Mouse (Mus musculus) liver, embryonic 13.5 days (tissue): ENCODE data around the gene Pde8b. TPM values are rescaled to one million over a fixed set of nuclear protein-coding genes. Genes with fewer than 3 reads are reported as not detected.
"Not testable (repeated sequence)": the region's sequence is repeated elsewhere in the genome, so short reads cannot be mapped to it uniquely, and the experiment has no call there.

Source experiments
- ATAC-seq: fragments of 200-750 bp; cut with Nextera tagmentation; 2 replicates; pipeline ENCODE4 v1.8.0; 2017; ENCODE audit warnings: low read depth, mild to moderate bottlenecking, moderate number of reproducible peaks, moderate library complexity
- DNase-seq: peaks from one replicate; pipeline ENCODE4 v3.0.0; 2022
- H3K27ac ChIP-seq: fragments of 300-500 bp; sonication (generic); 2 replicates; pipeline ENCODE4 v1.5.1; 2015; ENCODE audit warnings: moderate library complexity, mild to moderate bottlenecking, inconsistent platforms
- H3K27me3 ChIP-seq: fragments of 300-500 bp; sonication (generic); 2 replicates; pipeline ENCODE4 v1.6.1; 2015; ENCODE audit warnings: mild to moderate bottlenecking, inconsistent platforms
- H3K36me3 ChIP-seq: fragments of 300-500 bp; sonication (generic); 2 replicates; pipeline ENCODE4 v1.6.1; 2015; ENCODE audit warnings: mild to moderate bottlenecking, inconsistent platforms
- H3K4me1 ChIP-seq: fragments of 300-500 bp; sonication (generic); replicated peaks from 2 replicates; pipeline ENCODE4 v1.6.1; 2015; ENCODE audit warnings: inconsistent platforms
- H3K4me2 ChIP-seq: fragments of 300-500 bp; sonication (generic); 2 replicates; pipeline ENCODE4 v1.6.1; 2015; ENCODE audit warnings: inconsistent platforms, mild to moderate bottlenecking, moderate library complexity
- H3K4me3 ChIP-seq: fragments of 300-500 bp; sonication (generic); replicated peaks from 2 replicates; pipeline ENCODE4 v1.5.1; 2015; ENCODE audit warnings: mild to moderate bottlenecking, inconsistent platforms
- H3K9ac ChIP-seq: fragments of 300-500 bp; sonication (generic); 2 replicates; pipeline ENCODE4 v1.6.1; 2015; ENCODE audit warnings: mild to moderate bottlenecking, inconsistent platforms
- H3K9me3 ChIP-seq: fragments of 300-500 bp; sonication (generic); replicated peaks from 2 replicates; pipeline ENCODE4 v1.6.1; 2016; ENCODE audit warnings: inconsistent platforms
- WGBS: fragments of 180-500 bp; shearing (Covaris S2); methylation state at CpG from one replicate; pipeline ENCODE4 v1.1.7; 2015; ENCODE audit not compliant: insufficient replicate concordance; 5-methylcytosine and 5-hydroxymethylcytosine counted together
- polyA plus RNA-seq: library from polyadenylated mRNA; unstranded; fragments of >200 nt; fragmentation: Nextera tagmentation; extraction: Ambion mirVana; gene quantifications from 2 replicates; pipeline ENCODE4 v1.2.1, GENCODE M21; 2015

The Pde8b gene
- polyA plus RNA-seq, 1 experiment from 2014 or later: 0.53 TPM

DNA sequence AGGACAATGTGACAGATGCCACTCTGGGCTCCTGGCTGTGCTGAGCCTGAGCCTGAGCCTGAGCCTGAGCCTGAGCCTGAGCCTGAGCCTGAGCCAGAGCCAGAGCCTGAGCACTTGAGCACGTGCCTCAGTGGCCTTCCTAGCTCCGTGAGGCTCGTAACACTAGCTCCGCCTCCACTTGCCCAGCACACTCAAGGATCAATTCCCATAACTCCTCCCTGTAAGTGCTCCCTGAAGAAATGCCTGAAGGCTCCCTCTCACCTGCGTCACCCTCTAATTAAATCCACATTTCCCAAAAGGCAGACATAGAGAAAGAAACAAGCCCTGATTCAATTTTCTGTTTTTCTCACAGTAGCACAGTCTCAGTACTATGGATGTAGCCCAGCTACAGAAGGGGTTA is 37.8 kb downstream of the Pde8b start:
- DNase-seq (no peak), ATAC-seq (no peak)
- Histone ChIP-seq H3K36me3 (no peaks in the 10 kb centered on the region), H3K27me3 (no peaks in the 10 kb centered on the region), H3K4me2 (no peak overlapping the region), H3K9me3 (no peaks in the 10 kb centered on the region), H3K4me1 (no peaks in the 10 kb centered on the region), H3K9ac (no peak overlapping the region), H3K27ac (no peak overlapping the region), H3K4me3 (no peak overlapping the region)
- WGBS: 58% methylated on average over 5 of the region's 5 CpGs

DNA sequence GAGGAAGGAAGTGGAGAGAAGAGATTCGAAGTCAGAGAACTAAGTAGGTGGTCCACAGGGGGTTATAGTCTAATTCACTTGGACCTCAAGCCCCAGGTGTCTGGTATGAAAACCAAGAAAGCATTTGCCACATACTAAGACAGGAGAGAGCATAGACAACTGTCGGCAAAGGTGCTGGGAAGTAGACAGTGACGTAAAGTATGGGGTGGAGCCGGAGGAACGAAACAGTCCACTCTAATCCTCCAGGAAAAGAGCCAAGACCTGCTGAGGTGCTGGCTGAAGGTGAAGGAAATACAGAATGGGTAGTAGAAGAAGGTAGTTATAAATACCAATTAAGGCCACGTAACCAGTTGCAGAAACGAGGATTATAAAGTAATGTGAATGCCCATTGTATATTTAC is 42.8 kb downstream of the Pde8b start:
- not testable (repeated sequence) for H3K4me3 ChIP-seq, ATAC-seq, H3K9me3 ChIP-seq, H3K9ac ChIP-seq, H3K4me1 ChIP-seq, DNase-seq, H3K27ac ChIP-seq, H3K27me3 ChIP-seq, H3K36me3 ChIP-seq, H3K4me2 ChIP-seq
- WGBS: 66% methylated on average over 7 of the region's 7 CpGs

DNA sequence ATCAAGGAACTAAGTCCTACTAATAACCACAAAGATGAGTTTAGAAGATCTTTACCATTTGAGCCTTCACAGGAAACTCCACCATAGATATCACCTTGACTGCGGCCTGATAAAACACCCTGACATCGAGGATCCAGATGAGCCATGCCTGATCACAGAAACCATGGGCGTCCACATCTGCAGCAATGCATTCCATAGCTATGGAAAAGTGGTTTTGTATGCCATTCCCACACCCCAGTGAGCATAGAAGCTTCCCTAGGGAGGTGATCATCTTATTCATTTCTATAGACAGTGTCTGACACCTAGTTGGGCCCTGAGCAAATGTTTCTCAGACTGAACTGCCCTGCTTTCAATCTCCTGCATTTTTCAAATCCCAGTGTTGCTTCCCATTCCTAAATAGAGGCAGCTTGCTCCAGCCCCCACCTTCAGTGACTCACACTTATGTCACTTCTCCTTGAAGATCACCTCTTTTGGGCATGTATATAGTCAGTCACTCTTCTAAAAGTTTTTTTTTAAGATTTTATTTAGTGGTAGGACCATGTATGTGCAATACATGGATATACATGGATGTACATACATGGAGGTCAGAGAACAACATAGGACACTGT is 47.9 kb downstream of the Pde8b start:
- Histone ChIP-seq H3K4me2 (no peak overlapping the region), H3K9ac (no peak overlapping the region), H3K27me3 (no peaks in the 10 kb centered on the region), H3K27ac (no peak overlapping the region), H3K4me1 (no peaks in the 10 kb centered on the region), H3K9me3 (no peaks in the 10 kb centered on the region), H3K4me3 (no peak overlapping the region), H3K36me3 (no peaks in the 10 kb centered on the region)
- ATAC-seq: no peak
- no peak for DNase-seq
- 61% methylated on average over 3 of the region's 3 CpGs for WGBS

DNA sequence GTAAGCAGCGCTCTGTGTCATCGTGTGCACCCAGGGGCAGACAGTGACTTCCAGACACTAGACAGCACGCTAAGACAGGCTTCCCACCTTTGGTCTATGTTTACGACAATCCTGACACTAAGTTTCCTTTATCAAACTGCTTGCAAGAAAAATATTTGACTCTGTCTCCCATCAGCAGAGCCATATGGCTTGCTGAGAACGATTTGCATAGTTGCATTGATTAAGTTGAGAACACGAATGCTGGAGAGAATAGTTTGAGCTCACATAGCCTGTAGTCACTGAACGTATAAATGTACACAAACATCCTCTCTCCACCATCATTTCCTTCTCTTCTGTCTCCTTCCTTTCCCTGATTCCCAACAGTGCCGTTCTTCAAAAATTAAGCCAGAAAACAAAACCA is 49.3 kb downstream of the Pde8b start:
- Histone ChIP-seq H3K9me3 (no peaks in the 10 kb centered on the region), H3K4me1 (no peaks in the 10 kb centered on the region), H3K9ac (no peak overlapping the region), H3K4me2 (no peak overlapping the region), H3K27ac (no peak overlapping the region), H3K27me3 (no peaks in the 10 kb centered on the region), H3K4me3 (no peak overlapping the region), H3K36me3 (no peaks in the 10 kb centered on the region)
- 58% methylated on average over 8 of the region's 8 CpGs for WGBS
- DNase-seq (no peak), ATAC-seq (no peak)

DNA sequence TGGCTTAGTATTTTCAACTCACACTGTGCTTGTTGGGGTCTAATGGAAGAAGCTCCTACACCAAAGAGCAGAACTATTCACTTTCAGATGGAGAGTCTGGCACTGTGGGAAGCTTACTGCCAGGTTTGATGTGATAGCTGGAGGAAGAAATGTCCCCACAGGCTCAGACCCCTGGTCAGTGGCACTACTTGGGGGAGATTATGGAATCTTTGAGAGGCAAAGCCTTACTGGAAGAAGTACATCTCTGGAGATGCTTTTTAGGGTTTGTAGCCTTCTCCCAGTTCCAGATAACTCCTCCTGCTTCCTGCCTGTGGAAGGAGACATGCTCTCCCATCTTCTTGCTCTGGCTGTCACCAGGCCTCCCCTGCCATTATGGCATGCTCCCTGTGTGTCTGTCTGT is 50.1 kb downstream of the Pde8b start:
- H3K27me3 ChIP-seq: no peaks in the 10 kb centered on the region
- no peak for DNase-seq
- no peak overlapping the region for H3K9ac ChIP-seq
- no peak for ATAC-seq
- H3K4me2 ChIP-seq: no peak overlapping the region
- no peak overlapping the region for H3K27ac ChIP-seq
- H3K4me3 ChIP-seq: no peak overlapping the region
- H3K36me3 ChIP-seq: no peaks in the 10 kb centered on the region
- no peaks in the 10 kb centered on the region for H3K4me1 ChIP-seq
- no peaks in the 10 kb centered on the region for H3K9me3 ChIP-seq

DNA sequence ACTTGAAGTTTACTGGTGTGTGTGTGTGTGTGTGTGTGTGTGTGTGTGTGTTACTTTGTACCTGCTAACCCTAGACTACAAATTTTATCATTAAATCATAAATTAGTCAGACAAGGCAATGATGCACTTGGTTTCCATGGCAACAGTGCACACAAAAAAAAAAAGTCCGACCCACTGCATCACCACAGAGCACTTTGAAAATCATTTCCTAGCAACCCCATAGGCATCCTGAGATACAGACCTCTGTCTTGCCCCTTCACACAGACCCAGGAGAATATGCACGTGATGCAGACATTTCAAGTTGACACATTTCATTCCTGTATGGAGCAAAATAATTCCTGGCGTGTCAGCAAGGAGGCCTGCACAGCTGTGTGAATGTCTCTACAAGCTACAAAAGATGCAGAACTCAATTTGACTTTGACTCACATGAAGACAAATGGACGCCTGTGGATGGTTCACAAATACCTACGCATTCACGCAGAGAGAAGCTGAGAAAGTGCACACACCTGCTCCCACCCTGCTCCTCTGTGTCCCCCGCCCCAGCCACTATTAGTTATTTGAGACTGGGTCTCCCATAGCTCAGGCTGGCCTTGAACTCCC is 53.9 kb downstream of the Pde8b start:
- WGBS: 53% methylated on average over 7 of the region's 7 CpGs
- no peaks in the 10 kb centered on the region for H3K36me3 ChIP-seq
- DNase-seq (no peak), ATAC-seq (no peak)
- no peaks in the 10 kb centered on the region for H3K4me1 ChIP-seq
- H3K9ac ChIP-seq: no peak overlapping the region
- H3K4me3 ChIP-seq: no peak overlapping the region
- H3K9me3 ChIP-seq: no peaks in the 10 kb centered on the region
- no peak overlapping the region for H3K27ac ChIP-seq
- no peak overlapping the region for H3K4me2 ChIP-seq
- H3K27me3 ChIP-seq: no peaks in the 10 kb centered on the region

DNA sequence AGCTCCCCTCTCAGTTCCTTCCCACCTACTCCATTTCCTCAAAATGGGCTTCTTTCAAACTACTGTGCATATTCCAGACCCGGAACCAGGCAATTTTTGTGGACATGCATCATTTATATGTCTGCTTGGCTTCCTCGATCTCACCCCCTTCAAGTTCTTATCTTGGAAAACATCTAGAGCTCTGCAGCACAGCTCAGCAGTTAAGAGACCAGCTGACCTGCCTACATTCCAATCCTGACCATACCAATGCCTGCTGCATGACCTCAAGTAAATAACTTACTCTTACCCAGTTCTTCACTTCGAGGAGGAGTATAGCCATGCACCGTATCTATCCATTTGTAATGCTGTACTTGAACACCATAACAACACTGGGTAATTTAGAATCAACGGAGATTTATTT is 58.2 kb downstream of the Pde8b start:
- Histone ChIP-seq H3K4me1 (no peaks in the 10 kb centered on the region), H3K9ac (no peak overlapping the region), H3K27ac (no peak overlapping the region), H3K9me3 (no peaks in the 10 kb centered on the region), H3K4me2 (no peak overlapping the region), H3K36me3 (no peaks in the 10 kb centered on the region), H3K27me3 (no peaks in the 10 kb centered on the region), H3K4me3 (no peak overlapping the region)
- 73% methylated on average over 5 of the region's 5 CpGs for WGBS
- no peak for DNase-seq
- no peak for ATAC-seq

DNA sequence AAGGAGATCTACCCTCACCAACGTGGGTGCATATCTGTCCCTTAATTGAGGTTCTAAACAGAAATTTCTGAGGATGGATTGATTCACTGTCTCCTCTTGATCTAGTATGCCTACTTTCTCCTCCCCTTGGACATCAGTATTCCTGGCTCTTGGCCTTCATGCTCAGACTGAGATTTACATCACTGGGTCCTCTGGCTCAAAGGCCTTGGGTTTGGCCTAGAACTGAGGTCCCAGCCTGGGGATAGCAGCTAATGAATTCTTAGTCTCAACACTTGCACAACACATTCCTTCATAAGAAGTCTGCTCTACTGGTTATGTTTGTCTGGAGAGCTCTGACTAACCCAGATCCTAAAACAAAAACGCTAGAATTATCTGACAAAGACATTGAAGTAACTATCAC is 61.0 kb downstream of the Pde8b start:
- ATAC-seq (no peak), DNase-seq (no peak)
- H3K36me3 ChIP-seq: no peaks in the 10 kb centered on the region
- H3K9me3 ChIP-seq: no peaks in the 10 kb centered on the region
- H3K9ac ChIP-seq: no peak overlapping the region
- H3K27ac ChIP-seq: no peak overlapping the region
- H3K27me3 ChIP-seq: no peaks in the 10 kb centered on the region
- H3K4me3 ChIP-seq: no peak overlapping the region
- 55% methylated on average over 2 of the region's 2 CpGs for WGBS
- no peak overlapping the region for H3K4me2 ChIP-seq
- no peaks in the 10 kb centered on the region for H3K4me1 ChIP-seq

DNA sequence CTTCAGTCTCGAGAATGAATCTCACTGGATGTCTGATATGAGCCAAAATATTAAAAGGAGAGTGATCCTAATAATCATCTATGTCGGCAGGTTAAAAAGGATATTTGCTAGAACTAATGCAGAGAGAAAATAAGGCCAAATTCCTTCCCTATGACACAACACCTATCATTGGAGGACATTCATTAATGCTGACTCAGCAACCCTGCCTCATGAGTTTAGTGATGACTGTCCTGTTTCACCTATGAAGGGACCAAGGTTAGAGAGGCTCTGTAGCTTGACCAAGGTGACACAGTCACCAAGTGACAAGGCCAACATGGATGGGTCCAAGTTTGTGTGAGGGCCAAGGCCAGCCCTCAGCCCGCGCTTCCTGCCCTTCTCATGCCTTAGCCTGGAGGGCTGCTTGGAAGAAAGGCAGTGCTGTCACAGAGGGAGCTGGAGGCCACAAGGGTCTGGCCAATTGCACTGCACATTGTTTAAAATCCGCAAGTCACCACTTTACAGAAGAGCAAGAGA is 62.9 kb downstream of the Pde8b start:
- no peak for ATAC-seq
- Histone ChIP-seq H3K27ac (no peak overlapping the region), H3K36me3 (no peaks in the 10 kb centered on the region), H3K4me1 (no peaks in the 10 kb centered on the region), H3K4me3 (no peak overlapping the region), H3K27me3 (no peaks in the 10 kb centered on the region), H3K9me3 (no peaks in the 10 kb centered on the region), H3K9ac (no peak overlapping the region), H3K4me2 (no peak overlapping the region)
- 67% methylated on average over 5 of the region's 5 CpGs for WGBS
- no peak for DNase-seq

DNA sequence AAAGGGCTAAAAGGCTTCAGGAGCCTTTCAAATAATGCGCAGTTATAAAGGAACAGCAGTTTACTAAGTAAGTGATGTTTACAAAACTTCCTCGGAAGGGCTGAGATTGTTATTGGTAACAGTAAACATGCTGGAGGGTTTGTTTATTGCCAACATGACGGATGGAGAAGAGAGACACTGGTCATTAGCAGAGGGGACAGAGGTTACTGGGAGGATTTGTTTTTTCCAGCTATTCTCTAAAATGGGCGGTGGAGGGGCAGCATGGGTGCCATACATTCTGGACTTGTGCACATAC is 63.4 kb downstream of the Pde8b start:
- no peak overlapping the region for H3K9ac ChIP-seq
- no peak overlapping the region for H3K4me2 ChIP-seq
- no peaks in the 10 kb centered on the region for H3K27me3 ChIP-seq
- ATAC-seq (no peak), DNase-seq (no peak)
- no peaks in the 10 kb centered on the region for H3K36me3 ChIP-seq
- H3K27ac ChIP-seq: no peak overlapping the region
- H3K4me3 ChIP-seq: no peak overlapping the region
- WGBS: 60% methylated on average over 4 of the region's 4 CpGs
- no peaks in the 10 kb centered on the region for H3K9me3 ChIP-seq
- no peaks in the 10 kb centered on the region for H3K4me1 ChIP-seq

DNA sequence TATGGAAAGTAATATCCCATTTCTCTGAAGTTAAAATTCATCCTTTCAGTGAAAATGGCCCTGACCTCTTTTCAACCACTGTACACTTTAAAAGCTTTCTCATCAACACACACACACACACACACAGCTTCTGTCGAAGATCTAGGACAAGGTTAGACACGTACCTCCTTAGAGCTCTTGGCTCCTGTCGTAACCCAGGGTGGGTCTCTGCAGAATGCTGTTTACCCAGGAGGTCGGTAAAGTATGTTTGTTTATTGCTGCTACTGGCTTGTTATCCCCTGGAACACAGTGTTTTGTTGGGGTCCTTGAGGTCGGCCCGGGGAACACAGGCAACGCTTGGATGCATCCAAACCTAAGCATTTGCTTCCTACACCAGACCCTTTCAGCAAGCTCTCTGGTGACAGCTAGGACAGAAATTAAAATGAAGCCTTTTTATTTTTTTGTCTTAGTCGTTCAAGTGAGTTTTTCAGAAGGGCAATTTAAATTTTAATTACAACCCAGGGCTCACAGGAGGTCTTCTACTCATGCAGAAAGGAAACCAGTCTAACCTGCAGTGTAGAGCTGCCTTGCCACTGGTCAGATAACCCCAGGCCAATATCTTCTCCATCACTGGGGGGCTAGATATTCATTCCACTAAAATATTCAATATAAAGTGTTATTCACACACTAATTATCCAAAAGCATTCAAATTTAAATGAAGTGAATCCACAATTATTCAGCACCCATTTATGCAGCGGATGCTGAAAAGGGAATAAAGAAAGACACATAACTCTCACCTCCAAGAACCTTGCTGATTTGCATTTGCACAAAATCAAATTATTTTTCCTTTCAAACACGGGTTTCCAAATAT is 64.0 kb downstream of the Pde8b start:
- WGBS: 46% methylated on average over 10 of the region's 10 CpGs
- no peak overlapping the region for H3K27ac ChIP-seq
- no peaks in the 10 kb centered on the region for H3K27me3 ChIP-seq
- no peaks in the 10 kb centered on the region for H3K36me3 ChIP-seq
- DNase-seq: no peak
- H3K4me1 ChIP-seq: no peaks in the 10 kb centered on the region
- no peaks in the 10 kb centered on the region for H3K9me3 ChIP-seq
- H3K4me2 ChIP-seq: no peak overlapping the region
- no peak for ATAC-seq
- no peak overlapping the region for H3K9ac ChIP-seq
- H3K4me3 ChIP-seq: no peak overlapping the region

DNA sequence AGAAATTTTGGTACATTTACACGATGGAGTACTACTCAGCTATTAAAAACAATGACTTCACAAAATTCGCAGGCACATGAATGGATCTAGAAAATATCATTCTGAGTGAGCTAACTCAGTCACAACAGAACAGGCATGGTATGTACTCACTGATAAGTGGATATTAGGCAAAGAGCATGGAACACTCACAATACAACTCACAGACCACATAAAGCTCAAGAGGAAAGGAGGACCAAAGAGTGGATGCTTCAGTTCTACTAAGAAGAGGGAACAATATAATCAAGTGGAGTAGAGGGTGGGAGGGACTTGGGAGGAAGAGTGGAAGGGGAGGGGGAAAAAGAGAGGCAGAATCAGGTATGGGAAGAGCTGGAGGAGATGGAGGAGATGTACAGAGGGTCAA is 66.5 kb downstream of the Pde8b start:
- WGBS: 51% methylated on average over 2 of the region's 2 CpGs
- no peaks in the 10 kb centered on the region for H3K4me1 ChIP-seq
- H3K27ac ChIP-seq: no peak overlapping the region
- ATAC-seq (no peak), DNase-seq (no peak)
- H3K36me3 ChIP-seq: no peaks in the 10 kb centered on the region
- no peaks in the 10 kb centered on the region for H3K27me3 ChIP-seq
- H3K4me2 ChIP-seq: no peak overlapping the region
- H3K9me3 ChIP-seq: no peaks in the 10 kb centered on the region
- no peak overlapping the region for H3K4me3 ChIP-seq
- no peak overlapping the region for H3K9ac ChIP-seq
